Mouse (Mus musculus) limb, embryonic 13.5 days (tissue): Measurements from ENCODE around the gene Dda1. TPM values are rescaled to one million over a fixed set of nuclear protein-coding genes. Genes with fewer than 3 reads are reported as not detected.
A peak's percentile ranks its signal among the peaks of the same experiment; 100 is the strongest.

ENCODE experiments used
- ATAC-seq: fragments of 200-750 bp; cut with Nextera tagmentation; 2 replicates; pipeline ENCODE4 v1.8.0; 2017; ENCODE audit warnings: low read depth, moderate number of reproducible peaks, moderate TSS enrichment; ENCODE audit not compliant: low FRiP score
- H3K27ac ChIP-seq: fragments of 300-500 bp; sonication (generic); 2 replicates; pipeline ENCODE4 v1.5.1; 2015; ENCODE audit warnings: inconsistent platforms, mild to moderate bottlenecking, moderate library complexity
- H3K27me3 ChIP-seq: fragments of 300-500 bp; sonication (generic); 2 replicates; pipeline ENCODE4 v1.6.1; 2015; ENCODE audit warnings: mild to moderate bottlenecking, inconsistent platforms
- H3K36me3 ChIP-seq: fragments of 300-500 bp; sonication (generic); 2 replicates; pipeline ENCODE4 v1.6.1; 2015; ENCODE audit warnings: inconsistent platforms, mild to moderate bottlenecking, moderate library complexity
- H3K4me1 ChIP-seq: fragments of 300-500 bp; sonication (generic); 2 replicates; pipeline ENCODE4 v1.6.1; 2015; ENCODE audit warnings: inconsistent platforms
- H3K4me2 ChIP-seq: fragments of 300-500 bp; sonication (generic); replicated peaks from 2 replicates; pipeline ENCODE4 v1.6.1; 2015; ENCODE audit warnings: inconsistent platforms, mild to moderate bottlenecking, moderate library complexity
- H3K4me3 ChIP-seq: fragments of 300-500 bp; sonication (generic); 2 replicates; pipeline ENCODE4 v1.5.1; 2015; ENCODE audit warnings: moderate library complexity, mild to moderate bottlenecking, inconsistent platforms
- H3K9ac ChIP-seq: fragments of 300-500 bp; sonication (generic); 2 replicates; pipeline ENCODE4 v1.6.1; 2015; ENCODE audit warnings: mild to moderate bottlenecking, inconsistent platforms
- H3K9me3 ChIP-seq: fragments of 300-500 bp; sonication (generic); 2 replicates; pipeline ENCODE4 v1.6.1; 2016; ENCODE audit warnings: inconsistent platforms
- WGBS: fragments of 180-500 bp; shearing (Covaris S2); methylation state at CpG from one replicate; pipeline ENCODE4 v1.1.7; 2015; 5-methylcytosine and 5-hydroxymethylcytosine counted together
- polyA plus RNA-seq: library from polyadenylated mRNA; unstranded; fragments of >200 nt; fragmentation: Nextera tagmentation; extraction: Ambion mirVana; gene quantifications from 2 replicates; pipeline ENCODE4 v1.2.1, GENCODE M21; 2015

Gene Dda1
- polyA plus RNA-seq, 1 experiment from 2014 or later = 105 TPM

DNA sequence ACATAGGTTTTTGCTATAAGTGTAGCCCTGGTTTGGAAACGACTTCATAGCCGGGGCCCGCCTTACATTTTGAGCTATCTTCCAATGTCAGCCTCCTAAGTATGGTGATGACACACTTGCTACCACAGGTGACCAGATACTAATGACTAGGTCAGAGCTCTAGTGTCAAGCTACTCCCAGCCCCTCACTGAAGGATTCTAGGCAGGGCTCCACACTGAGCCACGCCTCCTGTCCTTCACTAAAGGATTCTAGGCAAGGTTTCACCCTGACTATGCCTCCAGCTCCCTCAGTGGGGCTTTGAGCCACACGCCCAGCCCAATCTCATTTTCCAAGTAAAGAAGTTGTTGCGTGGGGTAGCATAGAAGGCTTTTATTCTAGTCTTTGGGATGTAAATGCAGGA lies 8.3 kb upstream of the Dda1 start:
- 94% methylated on average over 6 of the region's 6 CpGs for WGBS
- Histone ChIP-seq H3K27me3 (no peaks in the 10 kb centered on the region), H3K4me3 (no peak overlapping the region), H3K36me3 (peaks cover 54% of the 10 kb centered on the region), H3K27ac (no peak overlapping the region), H3K9me3 (no peaks in the 10 kb centered on the region), H3K4me2 (no peak overlapping the region), H3K9ac (no peak overlapping the region), H3K4me1 (peaks cover 33% of the 10 kb centered on the region)
- ATAC-seq = no peak

DNA sequence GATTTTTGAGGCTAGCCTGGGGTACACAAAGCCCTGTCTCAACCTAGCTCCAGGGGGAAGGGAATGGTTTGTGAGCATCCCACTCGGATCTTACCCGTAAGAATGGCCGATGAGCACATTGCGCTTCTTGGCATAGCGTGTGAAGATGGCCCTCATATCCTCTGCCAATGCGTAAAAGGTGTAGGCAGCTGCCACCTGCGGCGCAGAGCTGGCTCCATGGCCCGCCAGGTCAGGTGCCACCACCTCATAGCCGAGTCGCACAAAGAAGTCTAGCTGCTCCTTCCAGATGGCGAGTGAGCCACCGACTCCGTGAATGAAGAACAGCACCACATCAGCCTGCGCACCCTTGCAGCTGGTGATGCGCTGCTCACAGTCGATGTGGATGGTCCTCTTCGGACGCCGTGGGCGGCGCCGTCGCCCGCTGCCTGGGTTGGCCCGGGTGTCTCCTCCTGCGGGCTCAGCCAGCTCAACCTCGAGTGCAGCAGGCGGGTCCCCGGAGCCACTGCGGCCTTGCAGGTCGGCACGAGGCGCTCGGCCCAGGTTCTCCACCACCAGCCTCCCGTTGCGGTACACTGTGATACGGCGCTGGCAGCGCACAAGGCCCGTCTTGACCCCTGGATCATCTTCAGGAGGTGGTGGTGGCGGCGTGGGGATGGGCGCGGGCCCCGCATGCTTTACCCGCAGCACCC lies 7.7 kb upstream of the Dda1 start:
- Histone ChIP-seq H3K4me1 (peaks cover 35% of the 10 kb centered on the region), H3K36me3 (peaks cover 53% of the 10 kb centered on the region), H3K9ac (0 out of 2 replicates have a peak overlapping the region, but pooled peaks have one; percentile 13), H3K27me3 (no peaks in the 10 kb centered on the region), H3K27ac (no peak overlapping the region), H3K4me2 (peak overlapping the region; percentile 92), H3K4me3 (no peak overlapping the region; the same call in 1 of the 2 replicates), H3K9me3 (no peaks in the 10 kb centered on the region)
- no peak for ATAC-seq
- WGBS = 83% methylated on average over 47 of the region's 47 CpGs

DNA sequence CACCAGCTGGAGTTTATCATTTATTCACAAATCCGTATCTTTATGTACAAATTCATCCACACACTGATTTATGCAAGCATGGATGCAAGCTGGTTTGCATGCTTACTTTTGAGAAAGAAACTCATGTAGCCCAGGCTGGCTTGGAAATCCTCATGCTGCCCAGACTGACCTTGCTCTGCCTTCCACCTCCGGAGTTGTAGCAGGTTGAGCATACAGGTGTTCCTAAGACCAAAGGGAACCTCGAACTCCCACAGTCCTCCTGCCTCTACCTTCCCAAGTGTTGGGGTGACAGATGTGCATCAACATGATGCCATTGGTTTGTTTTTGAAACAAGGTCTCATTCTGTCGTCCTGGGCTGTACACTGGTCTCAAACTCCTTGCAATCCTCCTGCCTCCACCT lies 6.8 kb upstream of the Dda1 start:
- Histone ChIP-seq H3K4me1 (peaks cover 35% of the 10 kb centered on the region), H3K36me3 (peaks cover 44% of the 10 kb centered on the region), H3K9me3 (no peaks in the 10 kb centered on the region), H3K27ac (no peak overlapping the region), H3K4me2 (peak overlapping the region; percentile 92), H3K9ac (peak overlapping the region; percentile 88), H3K4me3 (peak overlapping the region; percentile 87), H3K27me3 (no peaks in the 10 kb centered on the region)
- 75% methylated on average over 4 of the region's 4 CpGs for WGBS
- no peak for ATAC-seq

DNA sequence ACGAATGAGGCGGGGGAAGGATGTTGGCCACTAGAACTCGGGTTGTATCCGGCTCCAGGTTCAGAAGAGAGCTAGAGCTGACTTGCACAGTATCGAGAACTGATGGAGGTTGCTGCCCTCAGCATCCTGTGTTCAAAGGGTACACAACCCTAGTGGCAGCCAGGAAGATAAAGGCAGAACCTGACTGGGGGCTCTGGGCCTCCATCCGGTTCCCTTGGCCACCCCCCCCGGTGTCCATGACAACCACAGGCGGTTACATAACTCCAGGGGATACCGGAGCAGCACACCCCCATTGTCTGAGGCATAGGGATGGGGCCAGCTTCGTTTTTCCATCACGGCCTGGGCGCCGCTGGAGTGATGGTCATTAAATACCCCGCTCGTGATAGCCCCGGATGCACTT lies 6.2 kb upstream of the Dda1 start:
- Histone ChIP-seq H3K4me3 (peak overlapping the region; percentile 87), H3K9ac (peak overlapping the region; percentile 88), H3K27ac (no peak overlapping the region), H3K4me2 (peak overlapping the region; percentile 92), H3K27me3 (no peaks in the 10 kb centered on the region), H3K36me3 (peaks cover 38% of the 10 kb centered on the region), H3K4me1 (peaks cover 35% of the 10 kb centered on the region), H3K9me3 (no peaks in the 10 kb centered on the region)
- WGBS = 5% methylated on average over 16 of the region's 16 CpGs
- no peak for ATAC-seq

DNA sequence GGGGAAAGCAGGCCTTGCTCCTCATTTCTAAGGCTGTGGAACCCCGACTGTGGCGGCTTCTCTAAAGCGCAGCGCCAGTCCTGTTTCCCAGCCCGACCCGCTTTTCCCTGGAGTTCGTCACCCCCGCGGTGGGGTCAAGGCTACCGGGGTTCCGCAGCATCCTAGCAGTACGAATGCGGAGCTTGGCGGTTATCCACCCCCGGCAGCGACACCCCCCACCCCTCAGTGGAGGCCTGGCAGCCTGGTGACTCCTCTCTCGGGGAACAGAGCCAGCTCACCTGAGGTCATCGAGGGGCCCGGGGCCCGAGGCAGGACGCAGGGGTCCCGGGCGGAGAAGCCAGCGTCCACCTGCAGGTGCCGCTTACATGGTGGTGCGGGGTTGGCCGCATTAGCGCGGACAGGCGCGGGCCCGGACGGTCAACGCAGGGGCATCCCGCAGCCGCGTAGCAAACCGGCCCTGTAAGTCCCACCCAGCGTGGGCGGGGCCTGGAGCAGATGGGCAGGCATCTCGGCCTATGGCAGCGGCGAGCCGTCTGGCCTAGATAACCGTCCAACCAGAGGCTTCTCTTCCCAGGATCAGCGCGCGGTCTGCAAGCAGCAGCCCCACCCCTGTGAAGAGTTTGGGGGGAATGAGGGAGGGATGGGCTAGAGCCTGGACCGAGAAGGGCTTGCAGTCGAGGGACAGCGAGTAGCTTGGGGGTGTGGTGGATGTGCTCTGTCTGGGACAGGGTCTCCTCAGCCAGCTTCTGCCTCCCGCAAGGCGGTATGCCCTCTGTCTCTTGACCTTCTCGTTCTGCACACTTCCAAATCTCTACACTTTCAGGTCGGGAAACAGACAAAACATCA lies 5.6 kb upstream of the Dda1 start, which contains the start of gene Abhd8:
Abhd8 (minus strand) TSS at position 468 of the 846 bp plus-strand sequence.
- peak within 1 kb of the TSS; percentile 80 for H3K27ac ChIP-seq
- H3K4me1 ChIP-seq = peaks cover 35% of the 10 kb centered on the region
- H3K4me3 ChIP-seq = peak within 1 kb of the TSS; percentile 87
- peak within 1 kb of the TSS; percentile 88 for H3K9ac ChIP-seq
- no peaks in the 10 kb centered on the region for H3K9me3 ChIP-seq
- H3K4me2 ChIP-seq = peak within 1 kb of the TSS; percentile 92
- under 1% methylated on average over 55 of the region's 55 CpGs for WGBS
- ATAC-seq = peak; percentile 89
- peaks cover 32% of the 10 kb centered on the region for H3K36me3 ChIP-seq
- no peaks in the 10 kb centered on the region for H3K27me3 ChIP-seq

DNA sequence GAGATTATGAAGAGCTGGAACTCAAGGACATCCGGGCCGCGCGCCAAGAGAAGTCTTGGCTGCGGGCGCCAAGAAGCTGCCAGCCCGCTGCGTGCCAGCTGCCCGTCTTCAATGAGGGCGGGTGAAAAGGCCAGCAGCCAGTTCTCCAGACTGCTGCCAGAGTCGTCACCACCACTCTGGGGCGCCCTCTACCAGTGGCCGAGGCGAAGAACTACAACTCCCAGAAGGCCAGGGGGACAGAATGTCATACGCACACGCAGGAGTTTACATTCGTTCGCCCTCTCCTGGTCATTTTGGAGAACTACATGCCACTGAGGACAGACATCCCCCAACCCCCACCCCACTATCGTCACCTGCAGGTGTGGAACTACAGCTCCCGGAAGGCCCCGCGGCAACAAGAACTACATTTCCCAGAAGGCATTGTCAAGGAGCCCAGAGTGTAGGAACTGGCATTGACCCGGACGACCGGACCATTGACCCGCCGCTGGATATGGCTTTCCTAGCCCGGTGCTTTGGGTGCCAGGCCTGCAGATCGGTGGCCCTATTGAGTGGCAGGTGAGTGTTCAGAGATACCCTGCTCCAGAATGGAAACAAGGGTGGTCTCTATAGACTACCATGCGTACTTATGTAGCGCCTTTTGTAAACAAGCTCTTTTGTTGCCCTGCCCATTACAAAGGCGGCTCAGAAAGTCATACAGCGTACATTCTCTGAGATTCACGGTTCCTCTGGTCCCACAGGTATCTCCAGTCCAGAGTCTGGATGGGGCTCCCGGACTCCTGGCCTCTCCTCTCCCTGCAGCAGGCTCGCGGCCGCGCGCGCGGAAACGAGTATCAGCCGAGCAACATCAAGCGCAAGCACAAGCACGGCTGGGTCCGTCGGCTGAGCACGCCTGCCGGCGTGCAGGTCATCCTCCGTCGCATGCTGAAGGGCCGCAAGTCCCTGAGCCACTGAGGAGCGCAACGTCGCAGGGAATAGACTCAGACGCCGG lies 4.2 kb upstream of the Dda1 start, which contains the start of gene Mrpl34:
Mrpl34 (plus strand) TSS at position 447 of the 988 bp plus-strand sequence.
- peak within 1 kb of the TSS; percentile 88 for H3K9ac ChIP-seq
- ATAC-seq = peak; percentile 75
- H3K36me3 ChIP-seq = peaks cover 18% of the 10 kb centered on the region
- WGBS = under 1% methylated on average over 59 of the region's 59 CpGs
- H3K4me2 ChIP-seq = peak within 1 kb of the TSS; percentile 92
- peaks cover 34% of the 10 kb centered on the region for H3K4me1 ChIP-seq
- peak within 1 kb of the TSS; percentile 87 for H3K4me3 ChIP-seq
- no peaks in the 10 kb centered on the region for H3K27me3 ChIP-seq
- H3K9me3 ChIP-seq = no peaks in the 10 kb centered on the region
- peak within 1 kb of the TSS; percentile 80 for H3K27ac ChIP-seq

DNA sequence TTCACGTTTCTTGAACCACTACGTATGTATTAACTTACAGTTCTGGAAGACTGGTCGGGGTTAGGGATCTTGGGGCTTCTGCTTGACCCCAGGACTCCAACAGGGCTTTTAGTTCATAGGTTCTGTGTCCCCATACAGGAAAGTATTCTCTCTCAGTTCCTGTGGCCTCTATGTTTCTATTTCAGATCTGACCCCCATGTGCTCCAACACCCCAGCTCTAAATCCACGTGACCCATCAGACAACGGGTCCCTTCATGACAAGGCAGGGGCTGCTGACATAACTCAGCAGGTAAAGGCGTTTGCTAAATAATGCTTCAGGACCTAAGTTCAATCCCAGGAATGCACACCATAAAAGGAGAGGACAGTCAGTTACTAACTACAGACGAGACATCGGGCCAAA lies 3.3 kb upstream of the Dda1 start:
- Histone ChIP-seq H3K27me3 (no peaks in the 10 kb centered on the region), H3K4me1 (peaks cover 43% of the 10 kb centered on the region), H3K4me2 (peak overlapping the region; percentile 92), H3K9ac (no peak overlapping the region), H3K36me3 (peaks cover 11% of the 10 kb centered on the region), H3K4me3 (peak overlapping the region; percentile 87), H3K9me3 (no peaks in the 10 kb centered on the region), H3K27ac (no peak overlapping the region)
- WGBS = 81% methylated on average over 8 of the region's 8 CpGs
- ATAC-seq = no peak

DNA sequence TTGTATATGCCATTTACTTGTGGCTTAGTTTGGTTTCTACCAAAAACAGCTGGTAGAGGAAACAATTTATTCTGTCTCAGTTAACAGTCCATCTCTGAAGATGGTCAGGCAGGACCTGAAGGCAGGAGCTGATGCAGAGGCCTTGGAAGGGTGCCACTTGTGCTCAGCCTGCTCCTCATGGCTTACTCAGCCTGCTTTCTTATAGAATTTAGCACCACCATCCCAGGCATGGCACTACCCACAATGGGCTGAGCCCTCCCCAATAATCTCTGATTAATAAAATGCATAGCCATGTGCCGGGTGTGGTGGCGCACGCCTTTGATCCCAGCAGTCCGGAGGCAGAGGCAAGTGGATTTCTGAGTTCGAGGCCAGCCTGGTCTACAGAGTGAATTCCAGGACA lies 2.8 kb upstream of the Dda1 start:
- Histone ChIP-seq H3K9ac (no peak overlapping the region), H3K4me3 (0 out of 2 replicates have a peak overlapping the region, but pooled peaks have one; percentile 87), H3K36me3 (peaks cover 11% of the 10 kb centered on the region), H3K27ac (no peak overlapping the region), H3K4me2 (no peak overlapping the region), H3K27me3 (no peaks in the 10 kb centered on the region), H3K9me3 (no peaks in the 10 kb centered on the region), H3K4me1 (peaks cover 45% of the 10 kb centered on the region)
- WGBS = 94% methylated on average over 5 of the region's 5 CpGs
- no peak for ATAC-seq

DNA sequence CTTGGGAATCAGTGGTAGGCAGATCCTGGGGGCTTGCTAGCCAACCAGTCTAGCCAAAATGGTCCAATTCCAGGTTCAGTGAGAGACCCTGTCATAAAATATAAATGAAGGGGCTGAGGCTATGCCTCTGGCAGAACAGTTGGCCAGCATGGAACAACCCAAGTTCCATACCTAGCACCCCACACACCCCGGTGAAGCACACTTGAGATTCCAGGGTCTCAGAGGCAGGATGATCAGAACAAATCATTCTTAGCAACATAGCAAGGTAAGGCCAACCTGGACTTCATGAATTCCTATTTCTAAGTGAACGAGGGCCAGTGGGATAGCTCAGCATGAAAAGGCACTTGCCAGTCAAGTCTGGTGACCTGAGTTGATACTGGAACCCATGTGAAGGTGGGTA lies 1.8 kb upstream of the Dda1 start:
- no peak overlapping the region for H3K27ac ChIP-seq
- WGBS = 91% methylated on average over 2 of the region's 2 CpGs
- no peak for ATAC-seq
- H3K4me3 ChIP-seq = no peak overlapping the region
- peaks cover 15% of the 10 kb centered on the region for H3K36me3 ChIP-seq
- no peaks in the 10 kb centered on the region for H3K9me3 ChIP-seq
- no peak overlapping the region for H3K9ac ChIP-seq
- H3K4me2 ChIP-seq = no peak overlapping the region
- H3K4me1 ChIP-seq = peaks cover 41% of the 10 kb centered on the region
- H3K27me3 ChIP-seq = no peaks in the 10 kb centered on the region

DNA sequence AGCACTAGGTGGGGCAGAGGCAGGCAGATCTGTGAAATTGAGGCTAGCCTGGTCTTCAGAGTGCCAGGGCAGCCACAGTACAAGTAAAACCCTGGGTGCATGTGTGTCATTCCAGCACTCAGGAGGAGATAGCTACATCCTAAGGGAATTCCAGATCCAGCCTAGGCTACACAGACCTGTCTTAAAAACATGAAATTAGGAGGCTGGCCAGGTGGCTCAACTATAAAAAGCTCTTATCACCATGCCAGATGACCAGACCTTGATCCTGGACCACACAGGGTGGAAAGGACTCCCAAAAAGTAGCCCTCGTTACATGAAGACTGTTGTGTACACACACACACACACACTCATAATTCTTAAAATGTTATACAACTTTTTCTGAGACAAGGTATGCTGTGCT lies 998 bp upstream of the Dda1 start:
- Histone ChIP-seq H3K36me3 (peaks cover 23% of the 10 kb centered on the region), H3K9ac (no peak overlapping the region), H3K4me3 (no peak overlapping the region), H3K27me3 (no peaks in the 10 kb centered on the region), H3K27ac (no peak overlapping the region), H3K4me2 (no peak overlapping the region), H3K9me3 (no peaks in the 10 kb centered on the region), H3K4me1 (peaks cover 34% of the 10 kb centered on the region)
- WGBS = 81% methylated on average over 1 of the region's 1 CpGs
- ATAC-seq = no peak

DNA sequence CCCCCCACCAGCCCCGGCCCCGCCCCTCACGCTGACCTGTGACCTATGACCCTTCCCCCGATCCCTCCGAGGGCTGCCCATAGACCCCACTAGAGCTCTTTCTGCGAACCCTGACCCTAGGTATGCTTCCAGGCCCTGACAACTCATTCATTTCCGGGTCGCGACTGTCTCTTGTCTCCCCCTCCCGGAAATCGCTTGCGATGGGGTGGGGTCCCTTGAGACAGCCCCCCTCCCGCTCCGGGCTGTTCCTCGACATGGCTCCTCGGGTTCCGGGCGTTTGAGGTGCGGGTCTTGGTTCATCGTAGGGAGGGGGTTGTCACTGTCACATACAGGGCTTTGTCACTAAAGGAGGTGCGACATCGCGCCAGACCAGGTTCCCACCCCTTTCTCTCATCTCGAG lies 412 bp downstream of the Dda1 start:
- H3K36me3 ChIP-seq = peaks cover 37% of the 10 kb centered on the region
- H3K27ac ChIP-seq = 0 out of 2 replicates have a peak overlapping the region, but pooled peaks have one; percentile 28
- WGBS = 1% methylated on average over 24 of the region's 24 CpGs
- H3K4me1 ChIP-seq = peaks cover 26% of the 10 kb centered on the region
- H3K4me3 ChIP-seq = peak overlapping the region; percentile 77
- H3K4me2 ChIP-seq = peak overlapping the region; percentile 94
- peak overlapping the region; percentile 76 for H3K9ac ChIP-seq
- ATAC-seq = peak; percentile 12; the same call in 1 of the 2 replicates
- H3K27me3 ChIP-seq = no peaks in the 10 kb centered on the region
- H3K9me3 ChIP-seq = no peaks in the 10 kb centered on the region
